Mouse (Mus musculus): ENCODE data around the gene Adam12.
"Not testable (repeated sequence)": the region's sequence is repeated elsewhere in the genome, so short reads cannot be mapped to it uniquely, and the experiment has no call there.

The Adam12 gene

GRCm38 (mm10) chr7:133933378-133933777, 298.6 kb downstream of the Adam12 start:
- no peak for DNase-seq (ENCODE audit: low spot score)

GRCm38 (mm10) chr7:133931481-133931880, 300.5 kb downstream of the Adam12 start:
- no peak for DNase-seq (ENCODE audit: low spot score)

GRCm38 (mm10) chr7:133928981-133929380, 303.0 kb downstream of the Adam12 start:
- DNase-seq (ENCODE audit: low spot score) = no peak

- DNase-seq (ENCODE audit: low spot score) = no peak
Measured at GRCm38 (mm10) chr7:133925771-133926170, 306.2 kb downstream of the Adam12 start.

- no peak for DNase-seq (ENCODE audit: low spot score)
Measured at GRCm38 (mm10) chr7:133923994-133924393, 308.0 kb downstream of the Adam12 start.

- no peak for DNase-seq (ENCODE audit: low spot score)
Measured at GRCm38 (mm10) chr7:133921291-133921690, 310.7 kb downstream of the Adam12 start.

GRCm38 (mm10) chr7:133920724-133921123, 311.2 kb downstream of the Adam12 start:
- no peak for DNase-seq (ENCODE audit: low spot score)

- no peak for DNase-seq (ENCODE audit: low spot score)
Measured at GRCm38 (mm10) chr7:133919918-133920317, 312.0 kb downstream of the Adam12 start.

GRCm38 (mm10) chr7:133919306-133919705, 312.6 kb downstream of the Adam12 start:
- no peak for DNase-seq (ENCODE audit: low spot score)

- no peak for DNase-seq (ENCODE audit: low spot score)
Measured at GRCm38 (mm10) chr7:133916230-133916629, 315.7 kb downstream of the Adam12 start.

- no peak for DNase-seq (ENCODE audit: low spot score)
Measured at GRCm38 (mm10) chr7:133911881-133912280, 320.1 kb downstream of the Adam12 start.

- DNase-seq (ENCODE audit: low spot score) = no peak
Measured at GRCm38 (mm10) chr7:133909833-133910375, 322.0 kb downstream of the Adam12 start.

GRCm38 (mm10) chr7:133908966-133909365, 323.0 kb downstream of the Adam12 start:
- no peak for DNase-seq (ENCODE audit: low spot score)

GRCm38 (mm10) chr7:133899391-133899790, 332.6 kb downstream of the Adam12 start:
- DNase-seq (ENCODE audit: low spot score) = no peak

- no peak for DNase-seq (ENCODE audit: low spot score)
Measured at GRCm38 (mm10) chr7:133891796-133892195, 340.1 kb downstream of the Adam12 start.

- no peak for DNase-seq (ENCODE audit: low spot score)
Measured at GRCm38 (mm10) chr7:133891298-133891697, 340.6 kb downstream of the Adam12 start.

GRCm38 (mm10) chr7:133889986-133890385, 342.0 kb downstream of the Adam12 start:
- DNase-seq (ENCODE audit: low spot score) = no peak

GRCm38 (mm10) chr7:133888926-133889920, 342.7 kb downstream of the Adam12 start:
- no peak for DNase-seq (ENCODE audit: low spot score)

GRCm38 (mm10) chr7:133884759-133885431, 347.1 kb downstream of the Adam12 start:
- DNase-seq (ENCODE audit: low spot score) = not testable (repeated sequence)

- DNase-seq (ENCODE audit: low spot score) = no peak
Measured at GRCm38 (mm10) chr7:133879761-133880160, 352.2 kb downstream of the Adam12 start.

- no peak for DNase-seq (ENCODE audit: low spot score)
Measured at GRCm38 (mm10) chr7:133876646-133877342, 355.2 kb downstream of the Adam12 start.

- no peak for DNase-seq (ENCODE audit: low spot score)
Measured at GRCm38 (mm10) chr7:133876139-133876538, 355.8 kb downstream of the Adam12 start.
